Mouse (Mus musculus) hindbrain, embryonic 13.5 days (tissue): Measurements from ENCODE around the gene Anxa7. TPM values are rescaled to one million over a fixed set of nuclear protein-coding genes. Genes with fewer than 3 reads are reported as not detected.

ENCODE experiments used
- ATAC-seq: fragments of 200-750 bp; cut with Nextera tagmentation; 2 replicates; pipeline ENCODE4 v1.8.0; 2017; ENCODE audit warnings: moderate TSS enrichment; ENCODE audit not compliant: low FRiP score
- H3K27ac ChIP-seq: fragments of 300-500 bp; sonication (generic); 2 replicates; pipeline ENCODE4 v1.5.1; 2015; ENCODE audit warnings: inconsistent platforms, mild to moderate bottlenecking, moderate library complexity
- H3K27me3 ChIP-seq: fragments of 300-500 bp; sonication (generic); 2 replicates; pipeline ENCODE4 v1.6.1; 2015; ENCODE audit warnings: mild to moderate bottlenecking, inconsistent platforms
- H3K36me3 ChIP-seq: fragments of 300-500 bp; sonication (generic); 2 replicates; pipeline ENCODE4 v1.6.1; 2015; ENCODE audit warnings: mild to moderate bottlenecking, inconsistent platforms
- H3K4me1 ChIP-seq: fragments of 300-500 bp; sonication (generic); replicated peaks from 2 replicates; pipeline ENCODE4 v1.6.1; 2015; ENCODE audit warnings: inconsistent platforms
- H3K4me2 ChIP-seq: fragments of 300-500 bp; sonication (generic); 2 replicates; pipeline ENCODE4 v1.6.1; 2015; ENCODE audit warnings: inconsistent platforms, mild to moderate bottlenecking, moderate library complexity
- H3K4me3 ChIP-seq: fragments of 300-500 bp; sonication (generic); 2 replicates; pipeline ENCODE4 v1.5.1; 2015; ENCODE audit warnings: mild to moderate bottlenecking, inconsistent platforms
- H3K9ac ChIP-seq: fragments of 300-500 bp; sonication (generic); 2 replicates; pipeline ENCODE4 v1.6.1; 2015; ENCODE audit warnings: mild to moderate bottlenecking, inconsistent platforms
- H3K9me3 ChIP-seq: fragments of 300-500 bp; sonication (generic); 2 replicates; pipeline ENCODE4 v1.6.1; 2016; ENCODE audit warnings: inconsistent platforms
- WGBS: fragments of 180-500 bp; shearing (Covaris S2); methylation state at CpG from one replicate; pipeline ENCODE4 v1.1.7; 2015; 5-methylcytosine and 5-hydroxymethylcytosine counted together
- polyA plus RNA-seq: library from polyadenylated mRNA; unstranded; fragments of >200 nt; fragmentation: Nextera tagmentation; extraction: Ambion mirVana; gene quantifications from 2 replicates; pipeline ENCODE4 v1.2.1, GENCODE M21; 2015

Anxa7 gene
- 11.7 and 13.2 TPM in 2 replicates for polyA plus RNA-seq

DNA sequence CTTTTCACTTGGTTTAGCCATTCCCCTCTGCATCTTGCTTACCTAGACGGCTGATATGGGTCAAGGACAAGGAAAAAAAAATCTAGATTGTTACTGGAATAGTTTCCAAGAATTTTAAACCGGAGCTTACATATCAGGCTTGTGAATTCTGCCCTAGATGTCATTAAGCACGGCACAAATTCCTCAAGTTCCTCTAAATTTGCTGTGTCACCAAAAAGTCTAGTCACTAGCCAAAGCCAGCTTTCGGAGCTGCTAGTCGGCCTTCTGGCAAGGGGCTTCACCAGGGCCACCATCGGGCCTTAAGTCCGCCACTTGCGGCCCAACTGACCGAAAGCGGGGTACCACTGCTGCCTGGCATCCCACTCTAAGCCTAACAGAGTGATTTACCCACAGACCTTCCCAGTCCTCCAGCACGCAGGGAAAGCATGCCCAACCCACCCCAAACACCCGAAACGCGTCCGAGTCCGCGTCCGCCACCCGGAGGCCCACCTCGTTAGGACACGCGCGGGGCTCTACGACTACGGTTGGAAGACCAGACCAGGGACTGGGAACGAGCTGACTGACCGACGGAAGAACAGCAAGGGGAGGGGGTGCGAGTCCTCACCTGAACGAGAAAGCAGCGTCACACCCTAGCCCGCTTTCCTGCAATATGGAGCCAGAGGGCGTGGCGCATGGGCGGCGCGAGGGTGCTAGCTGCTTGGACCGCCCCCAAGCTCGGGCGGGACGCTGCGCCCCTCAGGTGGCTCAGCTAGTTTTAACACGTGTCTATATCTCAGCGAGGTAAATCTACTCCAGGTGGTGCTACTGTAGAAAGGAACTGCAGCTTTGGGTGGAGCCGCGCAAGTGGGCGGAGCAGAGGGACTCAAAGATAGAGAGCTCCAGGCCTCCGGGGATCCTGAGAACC, at the start of gene Anxa7:
Gene Anxa7, minus strand, starts transcription at position 843 of the 904 bp plus-strand sequence.
- Histone ChIP-seq H3K27me3 (peaks cover 9% of the 10 kb centered on the region; the same call in 1 of the 2 replicates), H3K9ac (peak within 1 kb of the TSS; percentile 68), H3K4me3 (peak within 1 kb of the TSS; percentile 57), H3K4me1 (peaks cover 8% of the 10 kb centered on the region; the same call in 1 of the 2 replicates), H3K36me3 (peaks cover 10% of the 10 kb centered on the region), H3K4me2 (peak within 1 kb of the TSS; percentile 83), H3K27ac (no peak within 1 kb of the TSS), H3K9me3 (no peaks in the 10 kb centered on the region)
- peak; percentile 81 for ATAC-seq
- WGBS = 1% methylated on average over 48 of the region's 48 CpGs

DNA sequence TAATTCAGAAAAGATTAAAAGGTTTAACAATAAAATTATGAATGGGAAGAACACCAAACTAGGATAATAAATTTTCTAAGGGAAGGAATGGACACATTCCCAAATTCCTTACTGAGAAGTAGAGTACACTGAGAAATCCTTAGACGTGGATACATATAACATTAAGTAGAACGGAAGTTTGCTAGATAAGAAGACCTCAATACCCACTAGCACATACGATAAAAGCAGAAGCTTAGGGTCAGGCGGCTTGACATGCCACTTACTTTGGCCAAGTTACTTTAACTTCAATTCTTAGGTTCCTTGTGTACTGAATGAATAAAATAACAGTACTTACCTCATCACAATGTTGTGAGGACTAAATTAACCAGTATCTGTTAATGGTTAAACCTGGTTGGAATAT, 49.7 kb upstream of the Anxa7 start:
- Histone ChIP-seq H3K27me3 (no peaks in the 10 kb centered on the region), H3K9me3 (no peaks in the 10 kb centered on the region), H3K27ac (no peak overlapping the region), H3K4me3 (no peak overlapping the region), H3K9ac (no peak overlapping the region), H3K4me2 (no peak overlapping the region), H3K4me1 (no peaks in the 10 kb centered on the region), H3K36me3 (no peaks in the 10 kb centered on the region; the same call in 1 of the 2 replicates)
- WGBS = 95% methylated on average over 4 of the region's 4 CpGs
- ATAC-seq = no peak

DNA sequence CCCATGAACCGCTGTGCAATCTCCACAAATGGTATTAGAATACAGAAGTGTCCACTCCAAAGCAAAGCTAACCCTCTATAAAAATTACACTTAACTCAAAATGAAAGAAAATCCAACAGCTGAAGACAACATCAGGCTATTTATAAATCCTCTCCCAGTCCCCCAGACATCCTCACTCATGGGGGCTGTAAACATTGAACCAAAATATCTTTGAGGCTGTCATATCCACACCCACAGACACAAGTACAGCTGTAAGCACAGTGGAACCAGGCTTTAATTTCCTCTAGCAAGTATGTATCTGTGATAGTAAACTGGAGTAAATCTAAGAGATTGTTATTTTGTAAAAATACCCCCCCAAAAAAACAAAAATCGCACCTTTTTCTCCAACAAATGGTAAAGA, 40.2 kb upstream of the Anxa7 start:
- ATAC-seq = no peak
- Histone ChIP-seq H3K4me3 (no peak overlapping the region), H3K36me3 (peaks cover 29% of the 10 kb centered on the region), H3K27me3 (no peaks in the 10 kb centered on the region), H3K9ac (no peak overlapping the region), H3K27ac (no peak overlapping the region), H3K4me2 (no peak overlapping the region), H3K4me1 (no peaks in the 10 kb centered on the region), H3K9me3 (no peaks in the 10 kb centered on the region)
- WGBS = 95% methylated on average over 2 of the region's 2 CpGs

DNA sequence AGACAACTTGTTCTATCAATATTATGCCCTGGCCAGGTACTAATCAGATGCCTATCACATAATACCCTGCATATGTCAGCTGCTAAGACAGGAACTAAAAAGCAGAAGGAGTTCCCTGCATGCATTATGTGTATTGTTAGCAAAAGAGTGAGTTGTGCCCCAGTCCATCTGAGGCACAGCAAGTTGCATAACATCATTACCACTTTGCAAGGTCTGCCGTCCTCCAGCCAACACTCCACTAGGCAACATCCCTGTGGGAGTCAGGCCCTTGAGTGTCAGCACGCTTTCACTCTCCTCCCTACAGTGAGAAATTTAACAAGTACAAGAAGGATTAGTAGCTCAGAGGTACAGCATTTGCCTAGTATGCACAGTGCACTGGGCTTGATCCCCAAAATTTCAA, 28.5 kb upstream of the Anxa7 start:
- Histone ChIP-seq H3K9me3 (no peaks in the 10 kb centered on the region), H3K4me2 (no peak overlapping the region), H3K27me3 (no peaks in the 10 kb centered on the region), H3K4me1 (no peaks in the 10 kb centered on the region), H3K36me3 (peaks cover 7% of the 10 kb centered on the region), H3K4me3 (no peak overlapping the region), H3K27ac (no peak overlapping the region), H3K9ac (no peak overlapping the region)
- WGBS = 79% methylated on average over 2 of the region's 2 CpGs
- no peak for ATAC-seq

DNA sequence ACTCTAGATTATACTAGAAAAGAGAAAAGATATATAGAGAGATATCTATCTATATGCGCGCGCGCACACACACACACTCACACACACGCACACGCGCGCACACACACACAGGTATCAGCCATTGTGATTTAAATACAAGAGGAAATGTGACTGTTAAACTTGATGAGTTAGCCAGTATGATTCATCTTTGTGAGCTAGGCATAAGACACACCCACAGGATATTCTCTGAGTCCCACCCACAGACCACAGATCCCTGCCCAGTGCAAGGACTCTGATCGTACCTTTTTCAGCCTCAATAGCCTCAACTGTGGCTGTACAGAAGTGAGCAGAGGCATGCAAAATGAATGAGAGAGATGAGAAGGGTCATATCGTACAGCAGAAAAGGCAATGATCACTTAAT, 23.0 kb upstream of the Anxa7 start:
- H3K36me3 ChIP-seq = peaks cover 20% of the 10 kb centered on the region

DNA sequence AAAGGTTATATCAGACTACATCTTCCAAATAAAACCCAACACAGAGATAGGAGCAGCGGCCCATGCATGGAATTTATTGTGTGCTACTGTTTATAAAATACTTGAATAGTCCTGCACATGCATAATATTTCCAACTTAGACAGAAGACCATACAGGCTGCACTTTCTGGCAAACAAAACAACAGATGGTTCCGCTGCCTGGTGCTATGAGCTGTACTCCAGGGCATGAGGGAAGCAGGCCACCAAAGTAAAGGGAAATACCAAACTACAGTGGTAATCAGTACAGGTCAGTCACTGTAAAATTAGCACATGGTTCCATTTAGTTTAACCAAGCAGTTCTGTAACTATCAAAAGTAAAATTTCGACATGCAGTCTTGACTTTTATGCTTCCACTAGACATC, 20.0 kb upstream of the Anxa7 start:
- Histone ChIP-seq H3K27ac (no peak overlapping the region), H3K4me2 (no peak overlapping the region), H3K9me3 (no peaks in the 10 kb centered on the region), H3K9ac (no peak overlapping the region), H3K4me1 (no peaks in the 10 kb centered on the region), H3K27me3 (no peaks in the 10 kb centered on the region), H3K4me3 (no peak overlapping the region), H3K36me3 (peaks cover 39% of the 10 kb centered on the region)
- ATAC-seq = no peak
- WGBS = 93% methylated on average over 3 of the region's 3 CpGs

More for the DNA sequence above, 23.0 kb upstream of the Anxa7 start:
- H3K4me3 ChIP-seq = no peak overlapping the region
- no peak overlapping the region for H3K9ac ChIP-seq
- 98% methylated on average over 10 of the region's 10 CpGs for WGBS
- H3K4me1 ChIP-seq = no peaks in the 10 kb centered on the region
- H3K27me3 ChIP-seq = no peaks in the 10 kb centered on the region
- no peak overlapping the region for H3K4me2 ChIP-seq
- ATAC-seq = no peak
- H3K27ac ChIP-seq = no peak overlapping the region
- no peaks in the 10 kb centered on the region for H3K9me3 ChIP-seq

DNA sequence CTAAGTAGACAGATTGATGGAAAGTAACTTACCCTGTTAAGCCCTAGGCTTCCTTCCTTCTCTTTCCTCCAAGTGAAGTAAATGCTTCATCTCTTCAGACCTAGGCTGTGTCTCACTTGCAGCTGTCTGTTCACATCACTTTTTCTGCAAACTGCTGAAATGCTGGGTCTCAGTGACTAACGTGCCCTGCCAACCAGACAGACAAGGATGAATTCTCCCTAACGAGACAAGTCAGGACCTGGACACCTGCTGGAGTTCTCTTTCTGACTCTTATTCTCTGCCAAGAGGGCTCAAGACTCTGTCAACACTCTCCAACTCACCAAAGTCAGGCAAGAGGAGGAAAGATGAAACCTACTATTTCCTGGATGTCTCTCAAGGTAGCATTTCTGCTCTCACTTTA, 16.7 kb upstream of the Anxa7 start, which contains the start of gene Mss51:
Gene Mss51, minus strand, starts transcription at position 299 of the 400 bp plus-strand sequence.
- H3K4me3 ChIP-seq = no peak within 1 kb of the TSS
- no peak within 1 kb of the TSS for H3K27ac ChIP-seq
- H3K9me3 ChIP-seq = no peaks in the 10 kb centered on the region
- H3K4me2 ChIP-seq = no peak within 1 kb of the TSS
- no peaks in the 10 kb centered on the region for H3K27me3 ChIP-seq
- WGBS = 83% methylated on average over 2 of the region's 2 CpGs
- no peak within 1 kb of the TSS for H3K9ac ChIP-seq
- peaks cover 36% of the 10 kb centered on the region for H3K36me3 ChIP-seq
- no peak for ATAC-seq
- H3K4me1 ChIP-seq = no peaks in the 10 kb centered on the region

DNA sequence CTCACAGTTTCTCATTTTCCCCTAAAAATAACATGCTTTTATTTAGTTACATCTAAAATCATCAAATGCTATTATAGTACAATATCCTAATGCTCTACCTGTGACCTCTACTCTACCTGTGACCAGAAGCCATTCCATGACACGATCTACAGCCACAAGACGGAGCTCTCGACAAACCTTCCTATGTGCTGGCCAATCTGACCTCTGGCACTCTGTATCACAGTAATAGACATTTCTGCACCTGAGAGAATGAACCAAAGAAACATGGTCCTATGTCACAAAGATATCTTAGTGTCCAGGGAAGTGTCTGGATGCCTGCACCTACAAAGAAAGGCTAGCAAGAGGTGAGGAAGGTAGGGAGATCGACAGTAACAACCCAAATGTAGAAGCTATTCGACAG, 6.1 kb upstream of the Anxa7 start:
- no peak for ATAC-seq
- no peaks in the 10 kb centered on the region for H3K4me1 ChIP-seq
- H3K4me2 ChIP-seq = no peak overlapping the region
- peaks cover 27% of the 10 kb centered on the region for H3K36me3 ChIP-seq
- no peaks in the 10 kb centered on the region for H3K9me3 ChIP-seq
- no peak overlapping the region for H3K27ac ChIP-seq
- H3K9ac ChIP-seq = no peak overlapping the region
- WGBS = 97% methylated on average over 5 of the region's 5 CpGs
- no peaks in the 10 kb centered on the region for H3K27me3 ChIP-seq
- no peak overlapping the region for H3K4me3 ChIP-seq

DNA sequence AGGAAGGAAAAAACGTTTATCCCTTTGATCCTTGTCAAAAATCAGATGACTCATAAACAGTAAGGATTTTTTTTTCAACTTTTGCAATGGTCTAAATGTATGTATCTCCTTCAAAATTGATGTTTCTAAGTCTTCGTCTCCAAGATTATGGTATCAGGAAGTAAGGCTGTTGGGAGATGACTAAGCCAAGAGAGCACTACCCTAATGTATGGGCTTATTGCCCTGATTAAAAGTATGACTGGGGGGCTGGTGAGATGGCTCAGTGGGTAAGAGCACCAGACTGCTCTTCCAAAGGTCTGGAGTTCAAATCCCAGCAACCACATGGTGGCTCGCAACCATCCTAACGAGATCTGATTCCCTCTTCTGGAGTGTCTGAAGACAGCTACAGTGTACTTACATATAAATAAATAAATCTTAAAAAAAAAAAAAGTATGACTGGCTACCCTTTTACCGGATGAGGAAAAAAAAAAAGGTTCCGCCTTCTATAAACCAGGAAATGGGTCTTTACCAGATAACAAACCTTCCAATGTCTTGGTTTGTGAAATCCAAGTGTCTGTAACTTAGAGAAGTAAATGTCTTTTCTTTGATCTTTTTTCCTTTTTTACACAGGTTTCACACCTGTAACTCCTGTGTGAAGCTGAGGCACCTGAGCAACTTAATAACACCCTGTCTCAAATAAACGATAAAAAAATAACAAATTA, 2.3 kb upstream of the Anxa7 start:
- no peak overlapping the region for H3K4me3 ChIP-seq
- WGBS = 92% methylated on average over 7 of the region's 7 CpGs
- no peak for ATAC-seq

DNA sequence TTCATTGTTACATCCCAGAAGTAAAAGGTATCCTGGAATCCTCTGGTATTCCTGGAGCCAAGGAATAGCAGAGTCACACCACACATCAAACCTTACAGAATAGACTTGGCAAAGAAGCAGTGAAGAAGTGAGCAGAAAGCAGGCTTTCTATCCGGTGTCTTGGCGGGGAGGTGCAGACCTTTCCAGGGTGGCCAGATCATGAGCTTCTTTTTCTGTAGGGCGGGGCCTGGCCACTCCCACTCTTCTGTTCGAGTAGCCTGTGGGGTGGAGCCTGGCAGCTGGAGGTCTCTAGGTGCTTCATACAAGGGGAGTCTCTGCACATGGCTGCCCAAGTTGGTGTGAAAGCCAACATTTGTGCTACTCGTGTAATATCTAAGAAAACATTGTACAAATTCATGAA, 1.3 kb upstream of the Anxa7 start:
- WGBS = 24% methylated on average over 5 of the region's 5 CpGs
- H3K9me3 ChIP-seq = no peaks in the 10 kb centered on the region
- no peak overlapping the region for H3K9ac ChIP-seq
- no peak overlapping the region for H3K4me2 ChIP-seq
- H3K36me3 ChIP-seq = peaks cover 17% of the 10 kb centered on the region
- peaks cover 8% of the 10 kb centered on the region; the same call in 1 of the 2 replicates for H3K4me1 ChIP-seq
- H3K4me3 ChIP-seq = no peak overlapping the region
- H3K27me3 ChIP-seq = peaks cover 9% of the 10 kb centered on the region; the same call in 1 of the 2 replicates
- ATAC-seq = no peak
- H3K27ac ChIP-seq = no peak overlapping the region

More for the DNA sequence above, 2.3 kb upstream of the Anxa7 start:
- Histone ChIP-seq H3K27ac (no peak overlapping the region), H3K36me3 (peaks cover 22% of the 10 kb centered on the region), H3K27me3 (peaks cover 9% of the 10 kb centered on the region; the same call in 1 of the 2 replicates), H3K9me3 (no peaks in the 10 kb centered on the region), H3K4me1 (peaks cover 8% of the 10 kb centered on the region; the same call in 1 of the 2 replicates), H3K4me2 (no peak overlapping the region), H3K9ac (no peak overlapping the region)

DNA sequence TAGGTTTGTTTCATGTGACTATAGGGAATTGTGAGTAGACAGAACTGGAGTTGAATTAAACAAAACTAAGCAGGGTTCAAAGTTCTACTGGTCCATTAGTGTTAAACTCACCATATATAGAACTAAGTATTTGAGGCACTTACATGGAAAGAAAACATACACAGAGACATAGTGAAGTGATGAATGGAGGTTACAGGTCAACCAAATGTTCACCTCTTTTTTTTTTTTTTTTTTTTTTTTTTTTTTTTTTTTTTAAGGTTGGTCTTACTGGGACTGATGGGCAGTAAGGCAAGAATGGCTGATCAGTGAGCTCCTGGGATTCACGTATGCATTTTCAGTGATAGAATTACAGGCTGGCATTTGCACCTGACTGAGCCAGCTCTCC, 254 bp upstream of the Anxa7 start:
- Histone ChIP-seq H3K4me1 (peaks cover 8% of the 10 kb centered on the region; the same call in 1 of the 2 replicates), H3K9ac (peak overlapping the region; percentile 68; the same call in 1 of the 2 replicates), H3K4me2 (peak overlapping the region; percentile 83), H3K9me3 (no peaks in the 10 kb centered on the region), H3K27me3 (peaks cover 9% of the 10 kb centered on the region; the same call in 1 of the 2 replicates), H3K4me3 (peak overlapping the region; percentile 57), H3K36me3 (peaks cover 17% of the 10 kb centered on the region), H3K27ac (no peak overlapping the region)
- ATAC-seq = no peak
- 64% methylated on average over 1 of the region's 1 CpGs for WGBS

DNA sequence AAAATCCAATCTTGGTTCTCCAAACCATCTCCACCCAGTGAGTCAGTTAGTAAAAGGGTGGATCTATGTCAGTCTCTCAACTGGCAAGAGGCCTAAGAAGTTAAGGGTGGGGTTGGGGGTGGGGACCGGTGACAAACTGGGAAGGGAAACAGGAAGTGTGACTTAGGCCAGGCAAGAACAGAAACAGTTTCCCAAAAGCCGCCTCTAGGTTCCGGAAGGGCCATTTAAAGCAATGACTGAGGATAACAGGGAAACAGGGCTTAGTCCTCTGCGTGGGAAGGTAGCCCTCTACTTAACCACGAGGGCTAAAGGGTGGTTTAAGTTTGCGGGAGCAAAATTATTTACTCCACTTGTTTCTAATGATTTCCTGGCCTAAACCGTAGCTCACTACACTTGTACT, 1.1 kb downstream of the Anxa7 start:
- ATAC-seq = no peak
- peak overlapping the region; percentile 57 for H3K4me3 ChIP-seq
- H3K27ac ChIP-seq = no peak overlapping the region
- H3K4me2 ChIP-seq = peak overlapping the region; percentile 83
- 28% methylated on average over 7 of the region's 7 CpGs for whole genome bisulfite sequencing
- H3K36me3 ChIP-seq = 0 out of 2 replicates have a peak, but pooled peaks cover 3% of the 10 kb centered on the region
- H3K27me3 ChIP-seq = peaks cover 9% of the 10 kb centered on the region; the same call in 1 of the 2 replicates
- peaks cover 8% of the 10 kb centered on the region; the same call in 1 of the 2 replicates for H3K4me1 ChIP-seq
- H3K9me3 ChIP-seq = no peaks in the 10 kb centered on the region
- no peak overlapping the region for H3K9ac ChIP-seq
